Mouse (Mus musculus) embryo, embryonic 10.5 days (tissue): Measurements from ENCODE around the gene Smndc1.
A peak's percentile ranks its signal among the peaks of the same experiment; 100 is the strongest.

Experiments used
- DNase-seq: peaks from one replicate; pipeline ENCODE4 v3.0.0-alpha.2; 2015; ENCODE audit warnings: low spot score

Gene Smndc1

DNA sequence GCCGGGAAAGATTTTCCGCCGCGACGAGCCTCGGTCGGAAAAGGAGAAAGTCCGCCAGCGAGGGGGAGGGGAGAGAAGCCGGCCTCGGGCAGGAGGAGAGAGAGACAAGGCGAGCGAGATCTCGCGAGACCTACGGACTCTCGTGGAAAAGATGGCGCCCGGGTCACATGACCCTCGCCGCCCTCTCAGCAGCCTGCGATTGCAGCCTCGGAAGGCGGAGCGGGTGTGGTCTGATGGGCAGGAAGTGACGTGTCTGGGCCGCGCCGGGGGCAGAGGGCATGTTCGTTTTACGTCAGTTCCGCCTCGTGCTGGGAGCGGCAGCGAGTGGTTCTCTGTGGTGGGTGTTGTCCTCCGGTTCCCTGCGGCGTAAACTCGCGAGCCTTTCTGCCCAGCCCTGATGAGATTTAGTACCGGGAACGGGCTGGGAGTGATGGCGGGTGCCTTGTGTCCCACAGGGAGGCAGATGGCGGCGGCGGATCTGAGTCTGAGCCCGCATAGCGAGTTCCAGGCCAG, at the start of gene Smndc1:
TSS of gene Smndc1 (minus strand) at position 84 of the 513 bp plus-strand sequence.
- peak; percentile 100 for DNase-seq

DNA sequence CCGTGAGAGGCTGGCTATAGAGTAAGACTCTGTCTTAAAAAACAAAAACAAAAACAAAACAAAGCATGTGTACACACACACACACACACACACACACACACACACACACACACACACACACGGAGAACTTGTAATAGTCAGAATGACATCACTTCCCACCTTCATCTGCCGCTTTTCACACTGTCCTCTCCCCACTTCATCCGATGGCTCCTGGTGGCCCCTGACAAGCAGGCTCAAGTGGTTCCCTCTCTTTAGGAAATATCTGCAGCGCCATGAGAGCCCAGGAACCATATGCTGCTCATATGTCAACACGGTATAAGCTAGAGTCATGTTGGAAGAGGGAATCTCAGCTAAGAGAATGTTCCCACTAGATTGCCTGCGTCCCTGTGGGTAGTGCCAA, 49.0 kb upstream of the Smndc1 start:
- no peak for DNase-seq

DNA sequence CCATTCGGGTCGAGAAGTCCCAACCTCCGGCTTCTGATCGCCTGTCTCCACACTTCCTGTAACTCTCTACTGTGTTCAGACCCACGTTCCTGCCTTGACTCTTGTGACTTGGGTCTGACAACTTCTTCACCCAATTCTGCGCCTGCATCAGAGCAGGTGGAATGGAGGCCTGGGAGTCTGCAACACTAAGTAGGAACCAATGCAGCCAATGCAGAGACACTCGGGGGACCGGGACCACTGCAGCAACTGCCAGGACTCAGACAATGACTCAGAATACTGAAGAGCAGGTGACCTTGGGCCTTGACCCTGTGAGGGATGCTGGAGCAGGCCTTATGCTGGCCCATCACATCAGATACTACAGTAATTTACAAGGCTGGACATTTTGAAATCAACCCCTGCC, 47.6 kb upstream of the Smndc1 start:
- DNase-seq = no peak

DNA sequence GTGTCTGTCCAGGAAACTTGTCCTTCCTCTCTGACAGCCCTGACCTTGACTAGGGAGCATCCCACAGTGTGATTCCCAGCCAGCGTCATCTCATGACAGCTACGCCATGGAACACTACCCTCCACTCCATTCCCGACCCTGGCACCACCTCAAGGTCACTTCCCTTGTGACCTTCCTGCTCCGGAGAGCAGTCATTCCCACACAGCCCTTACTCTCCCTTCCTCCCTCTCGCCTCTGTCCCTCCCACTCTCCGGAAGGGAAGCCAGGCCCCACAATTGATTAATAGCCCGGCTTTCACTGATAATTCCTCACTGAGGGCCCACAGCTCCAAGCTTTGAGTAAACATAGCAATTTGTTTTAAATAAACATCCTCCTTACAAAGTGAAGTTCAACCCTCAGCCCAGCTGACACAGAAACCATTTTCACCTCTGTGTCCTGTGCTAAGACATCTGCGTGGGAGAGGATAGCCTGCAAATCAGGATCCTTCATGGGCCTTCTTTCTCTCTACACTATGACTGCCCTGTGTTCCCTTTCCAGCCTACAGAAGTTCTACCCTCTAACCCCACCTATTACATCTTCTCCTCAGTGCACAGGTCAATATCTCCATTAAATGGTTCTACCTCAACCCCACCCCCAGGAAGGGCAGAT, 47.1 kb upstream of the Smndc1 start:
- DNase-seq = no peak

DNA sequence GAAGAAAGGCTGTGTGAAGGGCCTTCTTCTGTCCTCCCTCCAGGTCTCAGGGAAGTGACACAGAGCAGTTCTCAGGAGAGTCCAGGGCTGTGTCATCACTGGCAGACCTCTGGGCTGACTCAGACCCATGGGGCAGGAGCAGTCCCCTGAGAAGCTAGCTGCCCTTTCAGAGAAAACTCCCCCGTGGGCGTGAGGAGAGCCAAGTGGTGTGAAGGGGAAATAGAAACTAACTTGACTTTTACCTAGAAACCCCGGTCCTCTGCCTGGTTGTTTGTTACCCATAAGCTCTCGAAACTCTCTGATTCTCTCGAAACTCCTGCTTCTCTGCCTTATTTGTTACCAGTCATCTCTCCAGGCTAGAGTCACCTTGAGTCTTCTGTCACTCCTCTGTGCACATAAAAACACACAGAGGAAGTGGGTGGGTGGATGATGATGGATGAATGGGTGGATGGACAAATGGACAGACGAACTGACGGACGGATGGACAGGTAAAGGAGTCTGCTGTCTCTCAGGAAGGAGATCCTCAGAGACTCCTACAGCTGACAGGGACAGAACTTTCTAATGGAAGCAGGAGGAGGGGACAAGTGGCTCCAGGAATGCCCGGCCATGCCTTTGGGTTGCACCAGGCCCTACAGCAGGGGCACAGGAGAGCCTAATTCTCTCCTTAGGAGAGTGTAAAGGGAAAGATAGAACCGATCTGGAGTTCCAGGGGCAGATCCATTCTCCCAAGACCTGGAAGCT, 43.7 kb upstream of the Smndc1 start:
- no peak for DNase-seq

DNA sequence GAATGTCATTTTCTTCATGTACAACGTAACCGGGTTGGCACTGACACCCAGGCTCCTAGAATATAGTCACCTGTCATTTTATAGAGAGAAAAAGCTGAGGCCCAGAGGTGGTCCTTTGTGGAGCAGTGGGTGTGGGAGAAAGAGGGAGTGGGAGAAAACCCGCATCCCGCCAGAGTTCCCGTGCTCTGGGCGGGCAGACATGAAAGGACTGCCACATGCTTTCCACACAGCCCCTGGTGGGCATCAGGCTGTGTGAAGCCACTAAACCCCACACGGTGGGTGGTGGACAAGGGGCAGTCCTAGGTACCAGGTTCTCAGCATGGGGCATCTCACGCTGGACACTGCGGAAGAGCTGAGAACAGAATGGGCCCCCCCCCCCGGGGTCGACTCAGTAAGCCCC, 40.6 kb upstream of the Smndc1 start:
- no peak for DNase-seq

DNA sequence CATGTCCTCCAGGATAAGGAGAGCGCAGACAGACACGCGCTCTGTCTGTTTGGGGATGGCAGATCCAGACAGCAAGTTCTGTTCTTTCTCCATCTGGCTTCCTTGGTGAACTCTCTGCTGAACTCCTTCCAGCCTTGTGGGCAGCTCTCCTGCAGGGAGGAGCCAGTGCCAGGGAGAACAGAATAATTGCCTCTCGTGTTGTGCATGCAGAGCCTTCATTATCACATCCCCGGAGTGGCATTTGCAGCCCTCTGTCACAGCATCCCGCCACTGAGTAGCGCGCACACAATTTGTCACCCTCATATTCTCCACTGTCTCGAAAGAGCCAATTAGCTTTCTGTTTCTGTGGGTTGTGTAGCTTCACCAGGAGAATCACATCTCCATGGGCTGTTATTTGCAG, 40.0 kb upstream of the Smndc1 start:
- no peak for DNase-seq

DNA sequence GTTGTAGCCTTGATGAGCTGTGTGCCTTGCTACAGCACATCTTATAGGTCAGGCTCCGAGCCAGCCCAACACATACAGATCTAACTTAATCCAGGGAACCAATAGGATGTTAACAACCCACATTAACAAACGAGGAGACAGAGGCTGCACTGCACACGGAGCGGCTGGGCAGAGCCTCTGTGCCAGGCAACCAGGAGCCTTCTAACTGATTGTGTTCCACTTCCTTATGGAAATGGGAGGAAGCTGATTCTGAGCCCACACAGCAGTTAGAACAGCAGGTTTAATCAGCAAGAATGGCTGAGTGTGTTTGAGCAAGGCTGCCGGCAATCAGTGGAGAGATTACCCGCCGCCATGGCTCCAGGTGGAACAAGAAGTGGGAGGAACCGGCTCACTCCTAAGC, 37.4 kb upstream of the Smndc1 start:
- no peak for DNase-seq

DNA sequence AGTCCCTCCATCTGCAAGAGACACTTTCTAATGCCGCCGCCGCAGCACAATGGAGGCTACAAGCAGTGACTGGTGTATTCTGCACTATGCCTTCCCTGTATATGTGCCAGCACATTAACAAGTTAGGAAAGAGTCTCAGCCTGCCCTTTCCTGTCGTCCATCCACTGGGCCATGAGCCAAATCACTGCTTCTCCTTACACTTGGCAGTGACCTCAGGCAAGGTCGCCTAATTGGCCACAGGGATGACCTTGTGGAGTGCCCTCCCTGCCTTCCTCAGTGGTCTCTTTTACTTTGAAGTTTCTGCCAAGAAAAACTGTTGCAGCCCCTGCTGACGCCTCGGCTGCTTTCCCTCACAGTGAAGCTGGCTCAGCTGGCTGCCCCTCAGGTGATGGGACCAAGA, 37.0 kb upstream of the Smndc1 start:
- DNase-seq = no peak

DNA sequence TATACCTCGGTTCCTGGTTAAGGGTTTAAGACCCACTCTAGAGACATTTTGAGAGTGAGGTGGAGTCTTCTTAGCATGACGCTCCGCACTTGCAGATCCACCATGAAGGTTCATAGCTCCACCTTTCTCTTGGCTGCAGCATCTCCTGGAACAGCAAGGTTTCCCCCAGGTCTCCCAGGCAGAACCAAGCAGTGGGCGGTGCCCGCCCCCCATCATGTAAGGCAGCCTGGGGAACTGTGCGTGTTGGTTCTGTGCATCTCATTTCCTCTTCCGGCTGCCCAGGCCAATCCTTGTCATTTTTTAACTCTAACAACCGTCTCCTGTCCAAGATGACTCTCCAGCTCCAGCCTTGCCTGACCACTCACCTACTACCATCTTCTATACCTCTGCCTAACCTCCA, 35.4 kb upstream of the Smndc1 start:
- DNase-seq = no peak

DNA sequence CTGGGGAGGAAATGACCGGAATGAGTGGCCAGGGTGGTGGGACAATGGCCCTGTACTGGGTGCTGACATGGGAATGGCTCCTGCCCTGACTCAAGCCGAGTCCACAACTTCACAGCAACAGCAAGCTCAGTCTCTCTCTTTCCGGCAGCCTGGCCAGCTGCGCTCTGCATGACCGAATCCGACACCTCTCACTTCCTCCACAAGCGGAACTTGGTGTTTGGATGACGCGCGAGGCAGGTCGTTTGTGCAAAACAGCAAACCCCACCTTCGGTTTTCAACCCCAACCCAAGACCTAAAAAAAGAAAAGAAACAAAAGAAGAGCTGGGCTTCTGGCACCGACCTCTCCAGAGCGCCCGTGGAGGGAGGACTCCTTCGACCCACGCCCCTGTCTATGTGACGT, 34.3 kb upstream of the Smndc1 start:
- DNase-seq = no peak

DNA sequence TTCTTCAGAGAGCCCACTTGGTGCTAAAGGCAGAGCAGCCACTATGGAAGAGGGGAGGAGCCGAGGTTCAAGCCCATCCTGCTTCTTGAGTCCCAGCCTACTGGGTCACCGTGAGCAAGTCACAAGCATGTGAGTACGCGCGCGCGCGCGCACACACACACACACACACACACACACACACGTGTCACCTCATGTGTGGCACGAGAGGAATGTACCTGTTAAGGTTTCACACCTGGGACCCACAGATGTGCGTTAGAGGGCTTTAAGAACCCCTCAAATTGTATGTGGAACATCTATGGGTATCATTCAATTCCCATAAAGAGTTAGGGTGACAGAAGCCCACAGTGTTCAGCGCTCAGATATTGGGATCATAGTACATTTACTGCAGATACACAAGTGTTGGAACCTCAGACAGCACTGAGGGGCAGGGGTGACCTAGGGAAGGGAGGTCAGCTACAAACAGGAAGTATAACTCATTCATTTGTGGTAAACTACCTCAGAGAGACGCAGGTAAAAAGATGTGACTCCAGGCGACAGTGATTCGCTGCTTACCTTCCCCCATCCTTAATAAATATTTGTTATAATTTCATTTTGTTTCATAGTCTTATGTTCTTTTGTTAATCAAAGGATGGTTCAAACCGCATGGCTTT, 33.6 kb upstream of the Smndc1 start:
- DNase-seq = no peak

DNA sequence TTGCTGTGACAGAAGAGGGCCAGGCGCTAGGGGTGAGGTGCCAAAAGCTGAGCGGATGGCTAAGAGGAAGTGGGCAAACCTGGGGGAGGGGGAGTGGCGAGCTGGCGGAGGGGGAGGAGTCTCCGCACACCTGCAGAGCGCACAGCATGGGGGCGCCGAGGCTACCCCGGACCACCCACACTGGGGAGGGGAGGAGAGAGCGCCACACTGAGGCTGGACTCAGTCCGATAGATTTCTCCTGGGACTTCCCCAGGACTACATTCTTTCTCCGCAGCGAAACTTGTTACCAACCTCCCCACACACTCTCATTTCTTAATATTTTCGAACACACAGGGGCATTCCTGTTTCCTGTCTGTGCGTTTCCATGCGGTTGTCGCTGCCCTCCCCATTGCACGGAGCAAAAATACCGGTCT, 33.0 kb upstream of the Smndc1 start:
- DNase-seq = no peak

DNA sequence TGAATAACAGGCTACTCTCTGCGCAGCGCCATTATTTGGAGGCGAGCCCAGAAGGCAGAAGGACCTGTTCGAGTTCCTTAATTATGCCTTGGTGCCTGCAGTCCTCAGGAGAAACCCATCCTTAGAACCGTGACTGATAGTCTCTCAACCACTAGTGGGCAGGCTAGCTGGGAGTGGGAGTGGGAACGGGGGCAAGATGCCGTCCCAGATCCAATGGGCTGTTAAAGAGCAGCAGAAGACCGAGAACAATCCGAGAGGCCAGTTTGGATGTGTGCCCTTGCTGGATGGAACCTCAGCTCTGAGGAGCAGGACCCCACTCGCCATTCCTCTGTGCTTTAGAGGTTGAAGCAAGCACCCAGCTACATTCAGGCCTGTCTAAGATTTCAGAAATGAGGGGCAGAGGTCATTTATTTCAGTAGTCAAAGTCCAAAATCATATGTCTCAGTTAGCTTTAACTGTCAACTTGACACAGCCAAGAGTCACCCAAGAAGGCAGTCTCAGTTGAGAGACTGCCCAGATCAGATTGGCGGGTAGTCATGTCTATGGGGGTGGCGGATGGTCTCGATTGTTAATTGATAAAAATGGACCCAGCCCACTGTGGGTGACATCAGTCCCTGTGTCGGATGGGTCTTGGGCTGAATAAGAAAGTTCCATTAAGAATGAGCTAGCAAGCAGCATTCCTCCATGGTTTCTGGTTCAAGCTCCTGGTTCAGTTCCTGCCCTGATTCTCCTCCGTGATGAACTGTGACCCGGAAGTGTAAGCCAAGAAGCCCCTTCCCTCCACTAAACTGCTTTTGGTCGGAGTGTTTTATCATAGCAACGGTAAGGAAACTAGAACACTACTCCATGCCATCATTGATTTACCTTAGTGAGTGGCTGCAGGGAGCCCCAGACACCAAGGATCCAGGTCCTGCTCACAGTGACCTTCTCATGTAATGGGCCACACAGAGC, 32.3 kb upstream of the Smndc1 start:
- no peak for DNase-seq

DNA sequence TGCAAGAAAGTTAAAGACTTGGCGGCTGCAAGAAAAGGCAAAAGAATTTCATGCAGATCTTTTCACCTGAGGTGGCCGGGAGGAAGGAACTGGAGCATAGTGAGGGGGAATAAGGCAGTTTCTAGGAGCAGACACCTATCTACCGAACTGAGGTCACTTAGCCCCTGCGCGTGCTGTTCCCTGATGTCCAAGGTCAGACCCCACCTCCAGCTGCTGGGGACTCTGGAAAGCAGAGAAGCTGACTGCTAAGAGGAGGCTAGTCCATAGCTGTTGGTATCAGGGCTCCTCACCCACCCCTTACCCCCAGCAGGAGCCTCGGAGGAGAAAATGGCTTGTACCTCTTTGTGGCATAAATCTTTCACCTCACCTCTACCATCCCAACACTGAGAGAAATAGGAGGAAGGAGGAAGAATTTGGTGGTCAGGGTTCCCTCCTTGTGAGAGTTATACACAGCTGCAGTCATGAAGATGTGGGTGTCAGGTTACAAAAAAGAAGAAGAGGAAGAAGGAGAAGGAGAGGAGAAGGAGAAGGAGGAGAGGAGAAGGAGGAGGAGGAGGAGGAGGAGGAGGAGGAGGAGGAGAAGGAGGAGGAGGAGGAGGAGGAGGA, 31.3 kb upstream of the Smndc1 start:
- DNase-seq = no peak

DNA sequence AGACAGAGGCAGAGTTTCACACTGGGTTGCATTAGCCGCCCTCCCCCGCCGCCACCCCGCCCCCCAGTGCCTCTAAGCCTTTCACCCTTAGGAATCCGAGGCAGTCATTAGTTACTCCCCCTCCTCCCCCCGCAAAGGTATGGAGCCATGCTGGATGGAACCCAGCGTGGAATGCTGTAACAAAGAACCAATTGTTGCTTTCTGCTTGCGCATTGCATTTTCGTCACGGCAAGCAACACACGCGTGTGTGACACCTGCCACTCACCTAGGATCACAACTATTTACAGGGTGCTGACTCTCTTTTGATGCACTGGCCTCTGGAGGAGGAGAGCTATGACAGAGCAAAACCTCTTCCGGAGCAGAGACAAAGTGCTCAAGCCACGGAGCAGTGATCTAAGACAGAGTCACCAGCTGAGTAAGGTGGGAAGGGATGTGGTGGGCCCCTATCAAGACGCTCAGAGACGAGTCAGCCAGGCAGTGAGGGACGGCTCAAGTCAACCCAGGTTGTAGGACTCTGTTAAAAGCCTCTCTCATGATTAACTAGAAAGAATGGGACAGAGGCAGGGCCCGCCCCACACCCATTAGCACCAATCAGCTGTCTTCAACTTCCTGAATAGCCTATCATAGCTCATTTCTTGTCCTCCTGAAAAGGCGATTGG, 30.7 kb upstream of the Smndc1 start:
- DNase-seq = peak; percentile 92

DNA sequence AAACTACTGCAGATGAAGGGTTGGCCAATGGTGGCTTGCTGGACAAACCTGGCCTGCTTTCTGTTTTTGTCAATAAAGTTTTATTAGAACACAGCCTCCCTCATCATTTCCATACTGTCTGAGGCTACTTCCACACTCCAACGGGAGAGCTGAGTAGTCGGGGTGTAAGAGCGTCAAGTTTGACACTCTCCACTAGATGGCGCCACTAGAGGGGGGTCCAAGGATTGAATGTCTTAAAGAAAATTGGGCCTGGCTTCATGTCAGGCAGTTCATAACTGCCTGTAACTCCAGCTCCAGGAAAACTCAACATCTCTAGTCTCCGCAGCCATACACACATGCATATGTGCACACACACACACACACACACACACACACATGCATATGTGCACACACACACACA, 29.5 kb upstream of the Smndc1 start:
- DNase-seq = peak; percentile 87

DNA sequence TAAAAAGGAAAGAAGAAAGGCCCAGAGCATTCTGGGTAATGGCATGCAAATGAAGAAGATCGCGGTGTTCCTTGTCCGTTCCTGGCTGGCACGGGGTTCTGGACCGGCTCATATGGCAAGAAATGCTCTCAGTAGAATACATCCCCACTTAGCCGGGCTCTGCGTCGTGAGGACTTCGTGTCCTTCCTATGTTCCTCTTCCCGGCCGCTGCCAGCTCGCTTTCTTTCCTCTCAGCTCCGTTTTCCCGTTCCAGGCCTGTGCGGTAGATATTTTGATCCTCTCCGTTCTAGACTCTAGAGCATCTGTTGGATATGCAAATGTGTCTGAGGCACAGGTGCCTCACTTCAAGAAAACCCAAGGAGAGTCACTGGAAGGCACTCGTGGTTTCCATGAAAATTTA, 24.8 kb upstream of the Smndc1 start:
- no peak for DNase-seq

DNA sequence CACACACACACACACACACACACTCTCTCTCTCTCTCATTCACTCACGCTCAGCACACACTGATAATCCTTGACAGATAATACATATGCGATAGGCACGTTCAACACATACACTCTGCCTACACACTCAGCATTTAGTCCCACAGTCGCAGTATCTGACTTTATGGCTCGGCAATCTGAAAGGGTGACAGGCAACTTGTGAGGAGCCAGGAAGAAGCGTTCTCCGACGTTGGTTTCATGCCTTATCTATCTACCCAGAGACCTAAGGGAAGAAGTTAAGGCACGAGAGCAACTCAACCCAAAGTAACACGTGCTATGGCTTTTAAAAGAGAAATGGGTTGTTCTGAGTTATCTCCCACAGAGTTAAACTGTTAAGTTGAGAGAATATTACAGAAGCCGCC, 24.3 kb upstream of the Smndc1 start:
- no peak for DNase-seq

DNA sequence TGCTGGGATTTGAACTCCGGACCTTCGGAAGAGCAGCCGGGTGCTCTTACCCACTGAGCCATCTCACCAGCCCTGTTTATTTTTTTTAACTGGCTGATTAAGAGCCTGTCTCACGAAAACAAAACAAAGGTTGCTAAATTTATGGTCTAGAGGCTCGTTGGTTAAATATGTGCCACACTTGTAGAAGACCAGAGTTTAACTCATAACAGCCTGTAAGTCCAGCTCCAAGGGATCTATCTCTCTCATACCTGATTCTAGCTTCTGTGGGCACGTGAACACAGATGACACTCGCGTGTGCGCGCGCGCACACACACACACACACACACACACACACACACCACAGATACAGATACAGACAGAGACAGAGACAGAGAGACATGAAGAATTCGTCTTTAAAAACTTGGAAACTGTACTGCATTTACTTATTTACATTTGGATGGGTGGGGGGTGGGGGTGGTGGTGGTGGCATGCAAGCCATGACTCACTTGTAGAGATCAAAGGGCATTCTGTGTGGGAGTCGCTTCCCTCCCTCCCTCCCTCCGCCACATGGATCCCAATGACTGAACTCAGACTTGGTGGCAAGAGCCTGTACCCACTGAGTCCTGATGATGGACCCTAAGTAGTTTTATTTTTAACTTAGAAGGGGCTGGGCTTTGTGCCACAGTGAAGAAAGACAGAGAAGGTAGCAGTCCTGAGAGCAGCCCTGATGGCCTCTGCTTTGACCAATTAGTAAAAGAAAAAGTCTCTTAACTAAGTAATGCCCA, 23.4 kb upstream of the Smndc1 start:
- DNase-seq = no peak
